Mouse (Mus musculus) kidney, embryonic 16.5 days (tissue): ENCODE data around the gene Mrps27. TPM values are rescaled to one million over a fixed set of nuclear protein-coding genes. Genes with fewer than 3 reads are reported as not detected.
A peak's percentile ranks its signal among the peaks of the same experiment; 100 is the strongest.
"Not testable (repeated sequence)": the region's sequence is repeated elsewhere in the genome, so short reads cannot be mapped to it uniquely, and the experiment has no call there.

ENCODE experiments used
- ATAC-seq: fragments of 200-750 bp; cut with Nextera tagmentation; 2 replicates; pipeline ENCODE4 v1.8.0; 2017; ENCODE audit warnings: moderate TSS enrichment; ENCODE audit not compliant: low FRiP score, low TSS enrichment
- H3K27ac ChIP-seq: fragments of 300-500 bp; sonication (generic); 2 replicates; pipeline ENCODE4 v1.5.1; 2014; ENCODE audit warnings: low read length
- H3K27me3 ChIP-seq: fragments of 300-500 bp; sonication (generic); 2 replicates; pipeline ENCODE4 v1.6.1; 2014; ENCODE audit warnings: low read length, control low read depth, mixed read lengths; ENCODE audit not compliant: insufficient read depth
- H3K36me3 ChIP-seq: fragments of 300-500 bp; sonication (generic); 2 replicates; pipeline ENCODE4 v1.6.1; 2014; ENCODE audit warnings: low read length, control low read depth, mixed read lengths; ENCODE audit not compliant: insufficient read depth
- H3K4me1 ChIP-seq: fragments of 300-500 bp; sonication (generic); 2 replicates; pipeline ENCODE4 v1.6.1; 2014; ENCODE audit warnings: low read length, control low read depth, mixed read lengths; ENCODE audit not compliant: insufficient read depth
- H3K4me2 ChIP-seq: fragments of 300-500 bp; sonication (generic); replicated peaks from 2 replicates; pipeline ENCODE4 v1.6.1; 2014; ENCODE audit warnings: low read depth, low read length
- H3K4me3 ChIP-seq: fragments of 300-500 bp; sonication (generic); 2 replicates; pipeline ENCODE4 v1.5.1; 2014; ENCODE audit warnings: mild to moderate bottlenecking, low read length
- H3K9ac ChIP-seq: fragments of 300-500 bp; sonication (generic); replicated peaks from 2 replicates; pipeline ENCODE4 v1.6.1; 2014; ENCODE audit warnings: low read length
- H3K9me3 ChIP-seq: fragments of 300-500 bp; sonication (generic); 2 replicates; pipeline ENCODE4 v1.6.1; 2016; ENCODE audit warnings: low read length, control low read depth
- WGBS: fragments of 180-500 bp; shearing (Covaris S2); extraction: QIAGEN DNeasy Blood & Tissue Kit; methylation state at CpG from one replicate; pipeline ENCODE4 v1.1.7; 2014; 5-methylcytosine and 5-hydroxymethylcytosine counted together
- polyA plus RNA-seq: library from polyadenylated mRNA; unstranded; fragments of >200 nt; fragmentation: Nextera tagmentation; extraction: Ambion mirVana; gene quantifications from 2 replicates; pipeline ENCODE4 v1.2.1, GENCODE M21; 2015

The Mrps27 gene
- polyA plus RNA-seq, 1 experiment from 2014 or later = 80.6 TPM

DNA sequence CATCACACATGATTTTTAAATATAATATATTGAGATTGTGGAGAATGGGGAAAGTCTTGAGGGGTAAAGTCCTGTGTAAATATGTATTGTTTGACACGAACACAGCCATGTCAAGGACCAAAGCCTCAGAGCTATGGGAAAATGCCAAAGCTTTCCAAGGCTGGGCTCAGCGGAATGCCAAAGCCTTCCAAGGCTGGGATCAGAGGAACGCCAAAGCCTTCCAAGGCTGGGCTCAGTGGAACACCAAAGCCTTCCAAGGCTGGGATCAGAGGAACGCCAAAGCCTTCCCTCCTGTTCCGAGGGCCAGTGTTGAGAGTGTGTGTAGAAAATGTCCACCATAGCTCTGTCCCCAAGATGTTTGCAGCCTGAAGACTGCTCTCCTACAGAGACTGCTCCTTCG, 28.2 kb upstream of the Mrps27 start:
- Histone ChIP-seq H3K9me3 (no peaks in the 10 kb centered on the region), H3K4me3 (no peak overlapping the region), H3K4me2 (no peak overlapping the region), H3K27ac (no peak overlapping the region), H3K4me1 (no peaks in the 10 kb centered on the region), H3K27me3 (no peaks in the 10 kb centered on the region), H3K9ac (no peak overlapping the region), H3K36me3 (peaks cover 21% of the 10 kb centered on the region)
- WGBS = 89% methylated on average over 6 of the region's 6 CpGs
- no peak for ATAC-seq

DNA sequence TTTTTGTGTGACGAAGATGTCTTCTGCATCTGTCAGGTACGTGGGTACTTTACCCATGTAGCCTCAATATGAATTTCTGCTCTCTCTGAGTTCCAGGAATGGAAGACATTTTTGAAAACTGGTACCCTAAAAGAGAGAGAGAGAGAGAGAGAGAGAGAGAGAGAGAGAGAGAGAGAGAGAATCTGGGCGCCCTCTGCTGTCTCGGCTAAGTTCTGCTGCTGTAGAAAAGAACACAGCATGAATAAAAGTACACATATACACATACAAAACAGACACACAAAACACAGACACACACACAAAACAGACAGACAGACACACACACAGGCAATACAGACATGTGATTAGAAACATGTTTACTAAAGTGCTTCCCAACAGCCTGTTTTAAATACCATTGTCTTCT, 27.5 kb upstream of the Mrps27 start:
- Histone ChIP-seq H3K9me3 (no peaks in the 10 kb centered on the region), H3K9ac (no peak overlapping the region), H3K27ac (no peak overlapping the region), H3K4me3 (no peak overlapping the region), H3K27me3 (no peaks in the 10 kb centered on the region), H3K4me2 (no peak overlapping the region), H3K4me1 (no peaks in the 10 kb centered on the region), H3K36me3 (peaks cover 22% of the 10 kb centered on the region)
- WGBS = 52% methylated on average over 4 of the region's 4 CpGs
- no peak for ATAC-seq

DNA sequence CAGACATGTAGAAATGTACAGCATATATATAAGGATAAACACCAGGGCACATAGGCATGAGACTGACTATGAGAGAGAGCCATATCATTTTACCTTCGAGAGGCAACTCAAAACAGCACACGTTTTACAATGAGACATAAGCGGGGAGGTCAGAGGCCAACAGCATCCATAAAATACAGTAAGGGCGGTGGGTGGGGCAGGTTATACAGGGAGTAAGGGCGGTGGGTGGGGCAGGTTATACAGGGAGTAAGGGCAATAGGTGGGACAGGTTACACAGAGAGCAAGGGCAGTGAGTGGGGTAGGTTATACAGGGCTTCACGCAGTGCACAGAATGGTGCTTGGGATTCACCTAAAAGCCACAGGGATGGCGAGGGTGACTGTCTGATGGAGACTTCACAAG, 24.1 kb upstream of the Mrps27 start:
- no peak for ATAC-seq
- H3K4me2 ChIP-seq = no peak overlapping the region
- H3K27ac ChIP-seq = no peak overlapping the region
- no peak overlapping the region for H3K4me3 ChIP-seq
- H3K4me1 ChIP-seq = no peaks in the 10 kb centered on the region
- 81% methylated on average over 7 of the region's 7 CpGs for WGBS
- no peak overlapping the region for H3K9ac ChIP-seq
- peaks cover 39% of the 10 kb centered on the region for H3K36me3 ChIP-seq
- no peaks in the 10 kb centered on the region for H3K9me3 ChIP-seq
- no peaks in the 10 kb centered on the region for H3K27me3 ChIP-seq

DNA sequence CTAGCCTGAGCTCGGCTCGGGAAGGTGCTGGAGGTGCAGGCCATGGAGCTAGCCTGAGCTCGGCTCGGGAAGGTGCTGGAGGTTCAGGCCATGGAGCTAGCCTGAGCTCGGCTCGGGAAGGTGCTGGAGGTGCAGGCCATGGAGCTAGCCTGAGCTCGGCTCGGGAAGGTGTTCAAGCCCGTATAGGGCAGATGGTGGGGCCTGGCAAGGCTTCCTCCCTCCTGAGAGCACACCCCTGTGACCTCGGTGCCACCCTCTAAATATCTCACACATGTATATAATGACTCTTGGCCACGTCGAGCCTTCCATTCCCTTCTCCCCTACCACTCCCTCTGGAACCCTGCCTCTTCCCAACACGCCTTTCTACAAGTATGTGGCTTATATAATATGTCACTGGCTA, 21.7 kb upstream of the Mrps27 start:
- WGBS = 94% methylated on average over 11 of the region's 13 CpGs
- peaks cover 58% of the 10 kb centered on the region for H3K36me3 ChIP-seq

DNA sequence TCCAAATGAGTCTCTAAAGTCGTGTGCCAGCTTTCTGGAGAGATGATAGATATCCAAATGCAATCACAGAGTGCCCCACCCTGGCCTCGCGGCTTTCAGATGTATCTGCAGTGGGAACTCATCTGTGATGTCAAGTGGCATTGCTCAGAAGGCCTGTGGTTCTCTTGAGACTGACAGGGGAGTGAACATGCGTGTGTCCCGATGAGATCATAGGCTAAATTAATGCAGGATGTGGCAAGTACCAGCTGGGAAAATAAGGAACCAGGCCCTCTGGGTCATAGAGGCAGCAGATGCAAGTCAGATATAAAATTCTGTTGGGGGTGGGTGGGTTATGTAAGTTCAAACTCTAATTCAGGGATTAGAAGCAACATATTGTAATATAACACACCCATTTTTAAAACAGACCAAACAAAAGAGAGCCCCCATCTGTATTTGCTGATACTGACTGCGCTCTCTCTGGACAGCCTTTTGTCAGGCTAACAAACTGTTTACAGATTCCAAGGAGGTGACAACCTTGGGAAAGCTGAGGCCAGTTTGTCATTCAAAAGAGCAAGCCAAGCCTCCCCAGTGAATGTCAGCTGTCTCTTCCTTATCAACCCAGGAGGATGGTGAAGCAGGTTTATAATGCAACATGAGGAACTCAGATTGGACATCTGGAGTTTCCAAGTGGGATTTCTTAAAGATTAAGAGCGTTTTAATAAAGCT, 20.8 kb upstream of the Mrps27 start:
- Histone ChIP-seq H3K27me3 (no peaks in the 10 kb centered on the region), H3K9ac (no peak overlapping the region), H3K36me3 (peaks cover 60% of the 10 kb centered on the region), H3K9me3 (no peaks in the 10 kb centered on the region), H3K27ac (no peak overlapping the region), H3K4me2 (no peak overlapping the region), H3K4me1 (no peaks in the 10 kb centered on the region), H3K4me3 (no peak overlapping the region)
- ATAC-seq = 0 out of 2 replicates have a peak, but pooled peaks have one; percentile 35
- 80% methylated on average over 7 of the region's 7 CpGs for WGBS

More for the DNA sequence above, 21.7 kb upstream of the Mrps27 start:
- not testable (repeated sequence) for H3K9ac ChIP-seq, H3K4me1 ChIP-seq, H3K9me3 ChIP-seq, H3K4me2 ChIP-seq, H3K27me3 ChIP-seq, H3K4me3 ChIP-seq, H3K27ac ChIP-seq, ATAC-seq

DNA sequence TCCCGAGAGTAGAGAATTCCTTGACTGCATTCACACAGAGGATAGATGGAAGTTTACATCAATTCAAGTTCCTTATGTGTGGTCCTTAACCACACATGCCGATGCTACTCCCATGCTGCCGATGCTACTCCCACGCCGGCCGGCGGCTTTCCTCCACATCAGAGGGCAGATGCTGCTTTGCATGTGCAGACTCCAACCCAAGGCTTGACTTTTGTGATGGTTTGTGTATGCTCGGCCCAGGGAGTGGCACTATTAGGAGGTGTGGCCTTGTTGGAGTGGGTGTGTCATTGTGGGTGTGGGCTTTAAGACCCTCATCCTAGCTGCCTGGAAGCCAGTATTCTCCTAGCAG, 20.3 kb upstream of the Mrps27 start:
- not testable (repeated sequence) for H3K27ac ChIP-seq, ATAC-seq, H3K4me3 ChIP-seq, H3K9ac ChIP-seq, H3K4me1 ChIP-seq, H3K27me3 ChIP-seq, H3K9me3 ChIP-seq, H3K4me2 ChIP-seq
- peaks cover 60% of the 10 kb centered on the region for H3K36me3 ChIP-seq
- 86% methylated on average over 8 of the region's 8 CpGs for WGBS

DNA sequence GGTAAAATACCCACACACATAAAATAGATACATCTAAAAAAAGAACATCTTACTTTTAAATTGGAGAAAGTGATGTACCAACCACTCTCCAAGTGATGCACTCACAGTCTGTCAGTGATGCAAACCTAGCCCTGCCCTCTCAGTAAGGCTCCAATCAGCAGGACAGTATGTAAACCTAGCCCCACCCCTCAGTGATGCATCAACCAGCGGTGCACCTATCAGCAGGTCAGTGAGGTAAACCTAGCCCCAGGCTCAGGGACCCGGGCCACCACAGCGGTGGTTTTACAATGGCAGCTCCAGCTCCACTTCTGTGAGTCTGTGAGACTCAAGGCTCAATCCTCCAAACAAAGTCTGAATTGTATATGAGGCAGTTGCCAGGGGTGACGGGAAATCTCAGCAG, 13.3 kb upstream of the Mrps27 start:
- no peak for ATAC-seq
- peaks cover 63% of the 10 kb centered on the region for H3K36me3 ChIP-seq
- no peaks in the 10 kb centered on the region for H3K9me3 ChIP-seq

DNA sequence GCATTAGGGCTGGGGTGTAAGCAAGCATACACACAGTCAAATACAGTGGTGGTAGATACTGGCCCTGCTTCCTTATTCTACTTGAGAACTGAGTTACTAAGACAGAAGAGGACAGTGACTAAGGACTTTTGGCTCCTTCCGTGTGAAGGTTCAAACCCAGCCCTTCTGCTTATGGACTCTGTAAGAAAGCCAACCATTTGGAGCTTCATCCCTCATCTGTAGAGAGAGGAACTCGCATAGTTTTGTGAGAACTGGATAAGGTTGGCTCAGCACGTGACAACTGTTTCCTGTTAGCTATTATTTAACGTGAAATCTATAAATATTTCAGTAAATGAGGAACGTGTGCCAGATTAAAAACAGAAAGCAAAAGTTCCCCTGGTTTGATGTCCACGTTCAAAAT, 7.1 kb upstream of the Mrps27 start:
- Histone ChIP-seq H3K27ac (no peak overlapping the region), H3K9ac (no peak overlapping the region), H3K4me2 (no peak overlapping the region), H3K36me3 (peaks cover 61% of the 10 kb centered on the region), H3K9me3 (no peaks in the 10 kb centered on the region), H3K4me1 (no peaks in the 10 kb centered on the region), H3K4me3 (no peak overlapping the region), H3K27me3 (no peaks in the 10 kb centered on the region)
- WGBS = 78% methylated on average over 6 of the region's 6 CpGs
- no peak for ATAC-seq

More for the DNA sequence above, 13.3 kb upstream of the Mrps27 start:
- Histone ChIP-seq H3K4me2 (no peak overlapping the region), H3K4me1 (no peaks in the 10 kb centered on the region), H3K4me3 (no peak overlapping the region), H3K27ac (no peak overlapping the region), H3K27me3 (no peaks in the 10 kb centered on the region), H3K9ac (no peak overlapping the region)
- 73% methylated on average over 4 of the region's 4 CpGs for WGBS

DNA sequence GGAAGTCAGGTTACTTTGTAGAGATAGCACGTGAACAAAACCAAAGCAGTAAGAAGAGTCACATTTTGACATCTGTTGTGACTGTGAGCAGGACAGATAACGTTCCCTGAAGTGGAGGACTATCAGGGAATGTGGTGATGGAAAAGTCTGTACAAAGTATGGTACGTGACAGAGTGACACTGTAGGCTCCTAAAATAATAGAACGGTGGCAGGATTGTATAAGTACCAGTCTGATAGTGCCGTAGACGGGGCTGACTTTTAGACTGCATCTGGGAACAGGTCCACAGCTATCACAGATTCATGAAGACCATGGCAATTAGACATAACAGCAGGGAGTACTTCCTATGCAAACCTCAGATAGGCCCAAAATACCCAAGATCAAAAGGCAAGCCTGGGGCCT, 3.1 kb upstream of the Mrps27 start:
- no peaks in the 10 kb centered on the region for H3K27me3 ChIP-seq
- peaks cover 16% of the 10 kb centered on the region for H3K4me1 ChIP-seq
- no peak overlapping the region for H3K4me2 ChIP-seq
- peaks cover 46% of the 10 kb centered on the region for H3K36me3 ChIP-seq
- H3K9ac ChIP-seq = no peak overlapping the region
- no peaks in the 10 kb centered on the region for H3K9me3 ChIP-seq
- whole genome bisulfite sequencing = 92% methylated on average over 6 of the region's 6 CpGs
- H3K4me3 ChIP-seq = no peak overlapping the region
- no peak for ATAC-seq
- H3K27ac ChIP-seq = no peak overlapping the region

DNA sequence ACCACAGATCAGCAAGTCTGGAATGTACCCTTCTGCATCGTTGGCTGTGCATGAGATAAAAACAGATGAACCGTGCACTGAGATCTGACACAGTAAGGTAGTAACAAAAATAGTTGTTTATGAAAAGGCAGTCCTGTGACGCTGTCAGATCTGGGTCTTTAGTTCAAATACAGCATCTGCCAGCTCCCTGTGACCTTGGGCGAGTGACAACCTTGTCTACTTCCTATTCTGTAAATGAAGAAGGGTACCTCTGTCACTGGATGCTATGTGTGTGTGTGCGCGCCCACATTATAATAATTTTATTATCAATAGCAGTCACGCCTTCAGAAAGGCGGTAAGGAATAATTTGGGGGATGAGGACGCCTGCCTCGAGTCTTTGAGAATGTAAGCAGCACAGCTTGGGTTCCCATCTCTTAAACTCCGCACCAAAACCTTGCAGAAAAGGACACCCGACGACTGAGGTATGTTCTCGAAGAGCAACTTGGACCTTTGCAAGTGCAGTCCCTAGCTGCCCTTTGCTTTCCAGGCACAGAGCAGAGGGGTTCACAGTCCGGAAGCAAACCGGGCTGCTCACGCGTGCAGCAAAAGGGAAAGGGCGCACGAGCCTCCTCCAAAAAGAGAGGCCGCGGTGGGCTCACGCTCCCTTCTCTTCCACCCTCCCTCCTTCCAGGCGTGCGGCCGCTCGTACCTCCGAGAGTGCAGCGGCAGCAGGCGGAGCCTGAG, 549 bp upstream of the Mrps27 start:
- Histone ChIP-seq H3K4me3 (peak overlapping the region; percentile 82), H3K9ac (peak overlapping the region; percentile 77), H3K27me3 (no peaks in the 10 kb centered on the region), H3K4me2 (peak overlapping the region; percentile 64), H3K36me3 (peaks cover 47% of the 10 kb centered on the region), H3K27ac (peak overlapping the region; percentile 86), H3K9me3 (no peaks in the 10 kb centered on the region), H3K4me1 (peaks cover 19% of the 10 kb centered on the region)
- ATAC-seq = peak; percentile 79
- under 1% methylated on average over 30 of the region's 30 CpGs for WGBS
